Mouse (Mus musculus): ENCODE measurements at regions not wholly inside any gene's neighbourhood (a gene's known extent, or its start where the extent isn't known, plus 50 kb on each side); places are given as distances from the start of the nearest gene placed in this dataset.
A peak's percentile ranks its signal among the peaks of the same experiment; 100 is the strongest.

GRCm38 (mm10) chr8:50443501-50444165, 1599.9 kb upstream of the Tenm3 start:
- Histone ChIP-seq H3K27me3 (no peaks in the 10 kb centered on the region), H3K9me3 (no peaks in the 10 kb centered on the region), H3K36me3 (no peaks in the 10 kb centered on the region), H3K27ac (replicated peaks) (no peak overlapping the region), H3K4me3 (no peak overlapping the region), H3K4me1 (replicated peaks) (no peaks in the 10 kb centered on the region), H3K9ac (no peak overlapping the region), H3K4me2 (no peak overlapping the region)
- WGBS: 68% methylated on average over 4 of the region's 4 CpGs
- peak; percentile 59; the same call in 1 of the 2 replicates for ATAC-seq (ENCODE audit: low FRiP score, low read depth)

Measured in hindbrain, embryonic 15.5 days (tissue).